In genomic region chr3:123386157-123386780, GRCm38 (mm10) we compare ENCODE assay signal across 8 mouse cellular contexts. TPM values are rescaled to one million over a fixed set of nuclear protein-coding genes. Genes with fewer than 3 reads are reported as not detected.
DNase-seq lines count a peak whose midpoint lies in the region; ATAC-seq and TF ChIP-seq lines count a peak whose summit lies in the region.
"Not testable (repeated sequence)": the region's sequence is repeated elsewhere in the genome, so short reads cannot be mapped to it uniquely, and the experiment has no call there.

No protein-coding gene starts in this region.

- WGBS in heart, embryonic 11.5 days (ENCODE audit: insufficient replicate concordance), result 20% methylated on average over 12 of the region's 12 CpGs
- 21% methylated on average over 12 of the region's 12 CpGs for WGBS in limb, embryonic 10.5 days
- 20% methylated on average over 12 of the region's 12 CpGs for WGBS in lung, embryonic 15.5 days
- 26% methylated on average over 12 of the region's 12 CpGs for WGBS in thymus, adult 2 months

- TF ChIP-seq POLR2A in brain, embryonic 14.5 days (IDR thresholded peaks at IDR 0.05; ENCODE audit: borderline replicate concordance, extremely low read depth, insufficient read depth, insufficient read length, poor library complexity, severe bottlenecking); myocyte (IDR thresholded peaks at IDR 0.05; ENCODE audit: insufficient read length, low read depth); thymus, adult 2 months (IDR thresholded peaks at IDR 0.05; ENCODE audit: control insufficient read depth, extremely low read depth, insufficient read depth, low read length, poor library complexity): not testable (repeated sequence)

- H3ac ChIP-seq in myocyte (ENCODE audit: control insufficient read depth, insufficient read length), result peak overlapping the region; percentile 35

- H3K4me1 ChIP-seq in heart, embryonic 11.5 days (ENCODE audit: control insufficient read depth, insufficient read depth, low read length); thymus, adult 2 months (replicated peaks; ENCODE audit: control insufficient read depth, insufficient read depth, low read length): not testable (repeated sequence)
- H3K4me1 ChIP-seq in limb, embryonic 10.5 days, result peaks cover 11% of the 10 kb centered on the region; the same call in 1 of the 2 replicates
- peaks cover 15% of the 10 kb centered on the region; the same call in 1 of the 2 replicates for H3K4me1 ChIP-seq in lung, embryonic 15.5 days

- not testable (repeated sequence) for H3K9me3 ChIP-seq in heart, embryonic 11.5 days (replicated peaks; ENCODE audit: control insufficient read depth, low read length); limb, embryonic 10.5 days (replicated peaks); lung, embryonic 15.5 days

- H3K36me3 ChIP-seq in heart, embryonic 11.5 days (ENCODE audit: control insufficient read depth, insufficient read depth, low read length); limb, embryonic 10.5 days; lung, embryonic 15.5 days; myocyte (ENCODE audit: control insufficient read depth, insufficient read depth); thymus, adult 2 months (ENCODE audit: control insufficient read depth, insufficient read depth, low read length): not testable (repeated sequence)

- TF ChIP-seq CTCF in brain, embryonic 14.5 days (IDR thresholded peaks at IDR 0.05; ENCODE audit: borderline replicate concordance, extremely low read depth, insufficient read depth, insufficient read length); thymus, adult 2 months (IDR thresholded peaks at IDR 0.05; ENCODE audit: borderline replicate concordance, control insufficient read depth, extremely low read depth, insufficient read depth, low read length, poor library complexity): not testable (repeated sequence)

- H3K9ac ChIP-seq in heart, embryonic 11.5 days (ENCODE audit: low read depth, low read length), result peak overlapping the region; percentile 85
- peak overlapping the region; percentile 49 for H3K9ac ChIP-seq in lung, embryonic 15.5 days

- peak overlapping the region; percentile 89 for H3K27ac ChIP-seq in heart, embryonic 11.5 days (ENCODE audit: low read depth, low read length)
- peak overlapping the region; percentile 92 for H3K27ac ChIP-seq in limb, embryonic 10.5 days
- H3K27ac ChIP-seq in lung, embryonic 15.5 days, result peak overlapping the region; percentile 91
- H3K27ac ChIP-seq in thymus, adult 2 months (ENCODE audit: control insufficient read depth, insufficient read depth, low read length), result not testable (repeated sequence)

- peak; percentile 70 for ATAC-seq in erythroblast, adult 5-6 weeks (replicated peaks; ENCODE audit: low FRiP score, poor library complexity, severe bottlenecking)
- peak; percentile 60 for ATAC-seq in heart, embryonic 11.5 days (replicated peaks; ENCODE audit: insufficient number of reproducible peaks, low FRiP score, low TSS enrichment)
- ATAC-seq in lung, embryonic 15.5 days (ENCODE audit: borderline replicate concordance, extremely low read depth, low FRiP score, low TSS enrichment), result peak; percentile 78; the same call in 1 of the 2 replicates

- not testable (repeated sequence) for H3K27me3 ChIP-seq in heart, embryonic 11.5 days (ENCODE audit: control insufficient read depth, insufficient read depth, low read length); limb, embryonic 10.5 days (ENCODE audit: low read depth, poor library complexity, severe bottlenecking); lung, embryonic 15.5 days; myocyte (ENCODE audit: control insufficient read depth, insufficient read depth, insufficient read length); thymus, adult 2 months (ENCODE audit: control insufficient read depth, insufficient read depth, low read length)

- H3K4me2 ChIP-seq in heart, embryonic 11.5 days, result peak overlapping the region; percentile 67
- peak overlapping the region; percentile 60 for H3K4me2 ChIP-seq in lung, embryonic 15.5 days
- H3K4me2 ChIP-seq in myocyte (ENCODE audit: low read depth), result peak overlapping the region; percentile 42

- peak; percentile 39 for DNase-seq in brain, embryonic 14.5 days (ENCODE audit: low read depth)
- DNase-seq in induced T-regulatory cell, adult 2 months (ENCODE audit: low read depth), result peak; percentile 19
- DNase-seq in limb, embryonic 10.5 days (ENCODE audit: low spot score); thymus, adult 2 months: not testable (repeated sequence)

- peak overlapping the region; percentile 80 for H3K4me3 ChIP-seq in heart, embryonic 11.5 days (ENCODE audit: low read depth, low read length)
- peak overlapping the region; percentile 83 for H3K4me3 ChIP-seq in limb, embryonic 10.5 days
- H3K4me3 ChIP-seq in lung, embryonic 15.5 days, result peak overlapping the region; percentile 68
- peak overlapping the region; percentile 70 for H3K4me3 ChIP-seq in myocyte
- peak overlapping the region; percentile 79 for H3K4me3 ChIP-seq in thymus, adult 2 months (ENCODE audit: control insufficient read depth, insufficient read depth, low read length)

- peaks cover 30% of the 10 kb centered on the region for H3K79me2 ChIP-seq in myocyte (ENCODE audit: control insufficient read depth, insufficient read depth)

RNA-seq across cellular contexts. Expression of gene Mettl14, which starts 0.4 kb away (rescaled TPM):
- 15.7 and 15.9 TPM in 2 replicates for polyA plus RNA-seq in brain, embryonic 14.5 days (2012; rRNA removed)
- total RNA-seq in erythroblast, adult 5-6 weeks (2015; ENCODE audit: low replicate concordance), result 6.1 and 6.9 TPM in 2 replicates
- total RNA-seq in erythroblast, adult 5-6 weeks (2017; ENCODE audit: low replicate concordance), result 3.1 and 5.3 TPM in 2 replicates
- 17.9 and 22.4 TPM in 2 replicates for polyA plus RNA-seq in heart, embryonic 11.5 days (2014; fragmentation: Nextera tagmentation; extraction: Ambion mirVana)
- 25.4 and 30.6 TPM in 2 replicates for polyA plus RNA-seq in limb, embryonic 10.5 days (2016; fragmentation: Nextera tagmentation; extraction: Ambion mirVana)
- 26.1 and 26.6 TPM in 2 replicates for polyA plus RNA-seq in lung, embryonic 15.5 days (2015; fragmentation: Nextera tagmentation; extraction: Ambion mirVana)
- 5.2 TPM for polyA plus RNA-seq in myocyte (2012; fragmentation: generic; extraction: Trizol)
- polyA plus RNA-seq in thymus, adult 2 months (2012; rRNA removed), result 8.5 and 8.8 TPM in 2 replicates
